Mouse (Mus musculus) hindbrain, postnatal 0 days (tissue): ENCODE results near the gene Hdac9. TPM values are rescaled to one million over a fixed set of nuclear protein-coding genes. Genes with fewer than 3 reads are reported as not detected.

ENCODE experiments used
- ATAC-seq: fragments of 200-750 bp; cut with Nextera tagmentation; 2 replicates; pipeline ENCODE4 v1.8.0; 2017; ENCODE audit warnings: mild to moderate bottlenecking, moderate TSS enrichment, moderate library complexity
- DNase-seq: peaks from one replicate; pipeline ENCODE4 v3.0.0-alpha.2; 2015; ENCODE audit warnings: low spot score
- H3K27ac ChIP-seq: fragments of 300-500 bp; sonication (generic); 2 replicates; pipeline ENCODE4 v1.5.1; 2014; ENCODE audit warnings: mild to moderate bottlenecking
- H3K27me3 ChIP-seq: fragments of 300-500 bp; sonication (generic); 2 replicates; pipeline ENCODE4 v1.6.1; 2014; ENCODE audit warnings: low read length, mixed read lengths; ENCODE audit not compliant: insufficient read depth
- H3K36me3 ChIP-seq: fragments of 300-500 bp; sonication (generic); 2 replicates; pipeline ENCODE4 v1.6.1; 2014; ENCODE audit warnings: low read length, mixed read lengths; ENCODE audit not compliant: insufficient read depth
- H3K4me1 ChIP-seq: fragments of 300-500 bp; sonication (generic); 2 replicates; pipeline ENCODE4 v1.6.1; 2014; ENCODE audit warnings: antibody characterized with exemption, low read length, mixed read lengths; ENCODE audit not compliant: insufficient read depth
- H3K4me2 ChIP-seq: fragments of 300-500 bp; sonication (generic); 2 replicates; pipeline ENCODE4 v1.6.1; 2014; ENCODE audit warnings: low read depth, mild to moderate bottlenecking, low read length, moderate library complexity, mixed read lengths
- H3K4me3 ChIP-seq: fragments of 300-500 bp; sonication (generic); 2 replicates; pipeline ENCODE4 v1.5.1; 2014; ENCODE audit warnings: low read length
- H3K9ac ChIP-seq: fragments of 300-500 bp; sonication (generic); replicated peaks from 2 replicates; pipeline ENCODE4 v1.6.1; 2014; ENCODE audit warnings: mild to moderate bottlenecking, low read length, moderate library complexity, mixed read lengths
- H3K9me3 ChIP-seq: fragments of 300-500 bp; sonication (generic); 2 replicates; pipeline ENCODE4 v1.6.1; 2016; ENCODE audit warnings: low read length, mixed read lengths
- CTCF ChIP-seq: IDR thresholded peaks from 2 replicates; pipeline ENCODE4 v1.5.1; 2016; ENCODE audit warnings: antibody characterized with exemption, control low read depth, low read depth
- WGBS: fragments of 180-500 bp; shearing (Covaris S2); extraction: QIAGEN DNeasy Blood & Tissue Kit; methylation state at CpG from one replicate; pipeline ENCODE4 v1.1.7; 2014; 5-methylcytosine and 5-hydroxymethylcytosine counted together
- polyA plus RNA-seq: library from polyadenylated mRNA; unstranded; fragments of >200 nt; fragmentation: Nextera tagmentation; extraction: Ambion mirVana; gene quantifications from 2 replicates; pipeline ENCODE4 v1.2.1, GENCODE M21; 2015
- total RNA-seq: library from RNA; depleted of rRNA; stranded (reverse); fragments of >200 nt; gene quantifications from 2 replicates; pipeline ENCODE4 v1.2.3, GENCODE M21; 2014

Hdac9 gene
- total and polyA plus RNA-seq, 2 experiments from 2014 or later = 12.2 to 14.8 TPM

GRCm38 (mm10) chr12:34618321-34618720 lies 298.6 kb downstream of the Hdac9 start:
- DNase-seq (peak; percentile 78), ATAC-seq (no peak)
- Histone ChIP-seq H3K27ac (no peak overlapping the region), H3K36me3 (no peaks in the 10 kb centered on the region), H3K9ac (no peak overlapping the region), H3K4me2 (peak overlapping the region; percentile 40; the same call in 1 of the 2 replicates), H3K4me1 (peaks cover 4% of the 10 kb centered on the region; the same call in 1 of the 2 replicates), H3K4me3 (0 out of 2 replicates have a peak overlapping the region, but pooled peaks have one; percentile 2), H3K9me3 (no peaks in the 10 kb centered on the region), H3K27me3 (no peaks in the 10 kb centered on the region)
- no peak for TF ChIP-seq CTCF
- 41% methylated on average over 3 of the region's 3 CpGs for WGBS

- peak; percentile 3 for DNase-seq
- no peaks in the 10 kb centered on the region for H3K36me3 ChIP-seq
- TF ChIP-seq CTCF = no peak
- no peaks in the 10 kb centered on the region for H3K27me3 ChIP-seq
- WGBS = 42% methylated on average over 10 of the region's 10 CpGs
- H3K27ac ChIP-seq = no peak overlapping the region
- no peak for ATAC-seq
- H3K9me3 ChIP-seq = no peaks in the 10 kb centered on the region
- H3K4me1 ChIP-seq = peaks cover 4% of the 10 kb centered on the region; the same call in 1 of the 2 replicates
- peak overlapping the region; percentile 40 for H3K4me2 ChIP-seq
- H3K9ac ChIP-seq = no peak overlapping the region
- H3K4me3 ChIP-seq = peak overlapping the region; percentile 2; the same call in 1 of the 2 replicates
Measured at GRCm38 (mm10) chr12:34617836-34618235, 299.1 kb downstream of the Hdac9 start.

GRCm38 (mm10) chr12:34614796-34615195 lies 302.1 kb downstream of the Hdac9 start:
- TF ChIP-seq CTCF = no peak
- WGBS = 53% methylated on average over 5 of the region's 5 CpGs
- DNase-seq = no peak
- Histone ChIP-seq H3K9ac (no peak overlapping the region), H3K4me2 (no peak overlapping the region), H3K27ac (no peak overlapping the region), H3K4me1 (peaks cover 4% of the 10 kb centered on the region; the same call in 1 of the 2 replicates), H3K4me3 (no peak overlapping the region), H3K36me3 (no peaks in the 10 kb centered on the region), H3K9me3 (no peaks in the 10 kb centered on the region), H3K27me3 (no peaks in the 10 kb centered on the region)
- ATAC-seq = peak; percentile 48

DNA sequence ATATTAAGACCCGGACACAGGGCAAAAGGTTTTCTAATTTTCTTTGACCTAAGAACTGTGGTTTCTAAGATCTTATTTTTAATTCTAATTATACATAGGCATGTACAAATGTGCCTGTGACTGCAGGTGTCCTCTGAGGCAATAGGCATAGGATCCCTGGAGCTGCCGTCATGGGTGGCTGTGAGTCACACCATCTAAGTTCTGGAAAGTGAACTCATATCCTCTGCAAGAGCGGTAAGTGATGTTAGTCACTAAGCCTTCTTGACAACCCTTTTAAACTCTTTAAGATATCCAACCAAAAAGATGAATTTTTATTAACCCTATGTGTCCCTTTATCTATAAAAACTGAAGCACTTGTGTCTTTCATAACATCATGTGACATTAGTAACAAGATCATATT lies 304.4 kb downstream of the Hdac9 start:
- H3K4me2 ChIP-seq = no peak overlapping the region
- H3K9ac ChIP-seq = no peak overlapping the region
- ATAC-seq = no peak
- H3K36me3 ChIP-seq = no peaks in the 10 kb centered on the region
- no peak for TF ChIP-seq CTCF
- DNase-seq = no peak
- no peaks in the 10 kb centered on the region for H3K9me3 ChIP-seq
- H3K27me3 ChIP-seq = no peaks in the 10 kb centered on the region
- no peak overlapping the region for H3K27ac ChIP-seq
- WGBS = 92% methylated on average over 3 of the region's 3 CpGs
- H3K4me3 ChIP-seq = no peak overlapping the region
- no peaks in the 10 kb centered on the region; the same call in 1 of the 2 replicates for H3K4me1 ChIP-seq

DNA sequence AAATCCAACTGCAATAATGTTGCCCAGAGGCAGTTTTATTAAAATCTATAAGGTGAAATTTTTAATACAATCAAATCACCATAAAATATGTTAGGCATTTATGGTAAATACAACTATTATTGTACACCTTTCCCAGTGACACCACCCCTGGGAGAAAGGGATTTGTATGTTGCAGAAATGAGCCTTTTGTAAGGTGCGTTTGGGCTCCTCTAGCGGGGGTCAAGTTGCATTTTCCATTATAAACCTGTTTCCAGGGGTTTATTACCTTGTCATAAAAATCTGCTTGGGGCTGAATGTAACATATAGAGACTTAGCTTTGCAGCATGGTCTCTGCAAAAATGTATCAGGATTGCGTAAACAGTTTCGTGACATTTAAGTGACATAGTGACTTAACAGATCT lies 312.4 kb downstream of the Hdac9 start:
- no peaks in the 10 kb centered on the region for H3K27me3 ChIP-seq
- no peaks in the 10 kb centered on the region for H3K4me1 ChIP-seq
- WGBS = 85% methylated on average over 4 of the region's 4 CpGs
- H3K27ac ChIP-seq = no peak overlapping the region
- H3K4me3 ChIP-seq = no peak overlapping the region
- H3K36me3 ChIP-seq = no peaks in the 10 kb centered on the region
- DNase-seq (no peak), ATAC-seq (no peak)
- no peaks in the 10 kb centered on the region for H3K9me3 ChIP-seq
- no peak overlapping the region for H3K9ac ChIP-seq
- H3K4me2 ChIP-seq = no peak overlapping the region
- no peak for TF ChIP-seq CTCF

DNA sequence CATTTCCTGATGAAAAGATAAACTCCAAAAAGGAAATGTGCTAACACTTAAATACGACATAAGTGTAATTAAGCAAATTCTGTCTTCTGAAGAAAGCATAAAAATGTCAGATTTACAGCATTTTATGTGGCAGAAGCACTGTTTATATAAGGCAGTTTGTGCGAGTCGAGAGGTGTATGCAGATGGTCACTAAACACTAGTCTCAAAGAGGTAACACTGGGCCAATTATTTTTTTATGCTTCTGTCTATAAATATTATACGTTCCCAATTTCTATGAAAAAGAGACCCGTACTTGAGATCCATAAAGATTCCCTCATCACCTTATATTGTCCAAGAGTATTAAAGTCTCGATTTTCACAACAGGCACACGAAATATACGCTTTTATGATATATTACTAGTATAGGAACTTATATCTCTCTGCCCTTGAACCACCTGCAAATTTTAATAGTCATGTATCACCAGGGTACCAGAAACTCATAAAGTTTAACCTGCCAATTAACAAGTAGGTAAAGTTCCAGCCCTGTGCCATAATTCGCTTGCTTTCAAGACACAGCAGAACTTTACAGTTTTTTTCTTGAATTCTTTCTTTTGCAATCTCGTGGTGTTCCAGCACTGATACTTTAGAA lies 322.6 kb downstream of the Hdac9 start:
- H3K27me3 ChIP-seq = no peaks in the 10 kb centered on the region
- H3K9ac ChIP-seq = no peak overlapping the region
- ATAC-seq = no peak
- H3K4me1 ChIP-seq = no peaks in the 10 kb centered on the region
- no peaks in the 10 kb centered on the region for H3K36me3 ChIP-seq
- no peak overlapping the region for H3K27ac ChIP-seq
- no peak for TF ChIP-seq CTCF
- no peak for DNase-seq
- H3K4me2 ChIP-seq = no peak overlapping the region
- 90% methylated on average over 10 of the region's 10 CpGs for WGBS
- no peaks in the 10 kb centered on the region for H3K9me3 ChIP-seq
- no peak overlapping the region for H3K4me3 ChIP-seq

GRCm38 (mm10) chr12:34587171-34587570 lies 329.7 kb downstream of the Hdac9 start:
- Histone ChIP-seq H3K4me1 (no peaks in the 10 kb centered on the region), H3K36me3 (no peaks in the 10 kb centered on the region), H3K27me3 (no peaks in the 10 kb centered on the region), H3K9me3 (no peaks in the 10 kb centered on the region), H3K4me2 (no peak overlapping the region), H3K9ac (no peak overlapping the region), H3K4me3 (no peak overlapping the region), H3K27ac (no peak overlapping the region)
- ATAC-seq = no peak
- 48% methylated on average over 4 of the region's 4 CpGs for WGBS
- DNase-seq = no peak
- TF ChIP-seq CTCF = no peak
